Mouse (Mus musculus) heart, embryonic 10.5 days (tissue): Measurements from ENCODE around the gene Slc4a1. TPM values are rescaled to one million over a fixed set of nuclear protein-coding genes. Genes with fewer than 3 reads are reported as not detected.

Experiments
- DNase-seq: peaks from one replicate; pipeline ENCODE4 v3.0.0-alpha.2; 2017; ENCODE audit warnings: low spot score
- H3K27ac ChIP-seq: fragments of 300-500 bp; sonication (generic); 2 replicates; pipeline ENCODE4 v1.5.1; 2016; ENCODE audit warnings: mild to moderate bottlenecking
- H3K27me3 ChIP-seq: fragments of 300-500 bp; sonication (generic); 2 replicates; pipeline ENCODE4 v1.6.1; 2016; ENCODE audit warnings: mild to moderate bottlenecking; ENCODE audit not compliant: poor library complexity, insufficient read depth, severe bottlenecking
- H3K36me3 ChIP-seq: fragments of 300-500 bp; sonication (generic); 2 replicates; pipeline ENCODE4 v1.6.1; 2016; ENCODE audit warnings: mild to moderate bottlenecking, moderate library complexity
- H3K4me1 ChIP-seq: fragments of 300-500 bp; sonication (generic); 2 replicates; pipeline ENCODE4 v1.6.1; 2016; ENCODE audit warnings: mild to moderate bottlenecking
- H3K4me3 ChIP-seq: fragments of 300-500 bp; sonication (generic); 2 replicates; pipeline ENCODE4 v1.5.1; 2016; ENCODE audit warnings: mild to moderate bottlenecking, moderate library complexity
- H3K9me3 ChIP-seq: fragments of 300-500 bp; sonication (generic); 2 replicates; pipeline ENCODE4 v1.6.1; 2016; ENCODE audit warnings: mild to moderate bottlenecking, moderate library complexity
- WGBS: fragments of 180-500 bp; shearing (Covaris S2); methylation state at CpG from one replicate; pipeline ENCODE4 v1.1.7; 2016; 5-methylcytosine and 5-hydroxymethylcytosine counted together
- polyA plus RNA-seq: library from polyadenylated mRNA; unstranded; fragments of >200 nt; fragmentation: Nextera tagmentation; extraction: Ambion mirVana; gene quantifications from 2 replicates; pipeline ENCODE4 v1.2.1, GENCODE M21; 2016

The Slc4a1 gene
- polyA plus RNA-seq, 1 experiment from 2014 or later: 88.9 TPM

- no peak for DNase-seq
- H3K27ac ChIP-seq: no peak overlapping the region
- peaks cover 17% of the 10 kb centered on the region for H3K4me1 ChIP-seq
- H3K27me3 ChIP-seq: 0 out of 2 replicates have a peak, but pooled peaks cover 2% of the 10 kb centered on the region
- no peaks in the 10 kb centered on the region; the same call in 1 of the 2 replicates for H3K36me3 ChIP-seq
- H3K9me3 ChIP-seq: peaks cover 3% of the 10 kb centered on the region; the same call in 1 of the 2 replicates
- no peak overlapping the region for H3K4me3 ChIP-seq
- WGBS: 82% methylated on average over 5 of the region's 5 CpGs
These were observed 14.1 kb upstream of the Slc4a1 start for GRCm38 (mm10) chr11:102380091-102380490.

- Histone ChIP-seq H3K36me3 (no peaks in the 10 kb centered on the region; the same call in 1 of the 2 replicates), H3K4me1 (peaks cover 31% of the 10 kb centered on the region), H3K4me3 (no peak overlapping the region), H3K9me3 (peaks cover 3% of the 10 kb centered on the region; the same call in 1 of the 2 replicates), H3K27me3 (peaks cover 24% of the 10 kb centered on the region), H3K27ac (no peak overlapping the region)
- WGBS: 57% methylated on average over 12 of the region's 12 CpGs
- peak; percentile 75 for DNase-seq
These were observed 11.2 kb upstream of the Slc4a1 start for GRCm38 (mm10) chr11:102377186-102377585.

DNA sequence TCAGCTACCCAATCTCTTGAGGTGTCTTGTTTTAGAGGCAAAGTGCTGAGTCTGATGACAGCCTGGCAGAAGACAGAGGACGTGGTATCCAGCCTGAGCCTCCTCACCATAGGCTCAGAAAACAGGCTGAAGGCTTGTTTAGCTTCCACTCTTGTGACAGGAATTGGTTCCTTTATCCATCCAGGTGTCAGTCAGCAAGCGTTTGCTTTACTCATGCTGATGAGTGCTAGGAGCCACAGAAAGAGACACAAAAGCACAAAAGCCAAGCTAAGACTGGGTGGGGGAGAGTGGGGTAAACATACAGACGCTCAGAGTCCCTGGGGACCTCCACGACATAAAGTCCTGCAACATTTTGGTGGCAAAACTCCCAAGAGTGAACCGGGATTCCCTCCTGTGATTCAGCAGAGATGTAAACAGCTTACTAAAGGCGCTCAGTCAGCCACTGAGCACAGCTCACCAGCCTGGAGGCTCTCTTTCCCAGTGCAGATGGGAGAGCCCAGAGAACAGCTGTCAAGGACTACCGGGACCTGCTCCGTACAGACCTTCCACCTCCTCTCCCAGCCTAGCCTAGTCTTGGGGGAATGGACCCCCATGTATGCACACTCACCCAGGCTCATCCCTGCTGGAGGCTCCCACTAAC lies 10.3 kb upstream of the Slc4a1 start:
- Histone ChIP-seq H3K36me3 (no peaks in the 10 kb centered on the region; the same call in 1 of the 2 replicates), H3K27ac (peak overlapping the region; percentile 83), H3K4me1 (peaks cover 31% of the 10 kb centered on the region), H3K4me3 (peak overlapping the region; percentile 54), H3K27me3 (peaks cover 24% of the 10 kb centered on the region), H3K9me3 (peaks cover 3% of the 10 kb centered on the region; the same call in 1 of the 2 replicates)
- 15% methylated on average over 8 of the region's 8 CpGs for WGBS
- DNase-seq: peak; percentile 74

- 3% methylated on average over 23 of the region's 23 CpGs for WGBS
- Histone ChIP-seq H3K9me3 (peaks cover 3% of the 10 kb centered on the region; the same call in 1 of the 2 replicates), H3K4me3 (peak overlapping the region; percentile 54), H3K4me1 (peaks cover 31% of the 10 kb centered on the region), H3K27ac (peak overlapping the region; percentile 83), H3K36me3 (no peaks in the 10 kb centered on the region; the same call in 1 of the 2 replicates), H3K27me3 (peaks cover 24% of the 10 kb centered on the region)
- DNase-seq: peak; percentile 96
These were observed 9.5 kb upstream of the Slc4a1 start for GRCm38 (mm10) chr11:102375196-102376173.

DNA sequence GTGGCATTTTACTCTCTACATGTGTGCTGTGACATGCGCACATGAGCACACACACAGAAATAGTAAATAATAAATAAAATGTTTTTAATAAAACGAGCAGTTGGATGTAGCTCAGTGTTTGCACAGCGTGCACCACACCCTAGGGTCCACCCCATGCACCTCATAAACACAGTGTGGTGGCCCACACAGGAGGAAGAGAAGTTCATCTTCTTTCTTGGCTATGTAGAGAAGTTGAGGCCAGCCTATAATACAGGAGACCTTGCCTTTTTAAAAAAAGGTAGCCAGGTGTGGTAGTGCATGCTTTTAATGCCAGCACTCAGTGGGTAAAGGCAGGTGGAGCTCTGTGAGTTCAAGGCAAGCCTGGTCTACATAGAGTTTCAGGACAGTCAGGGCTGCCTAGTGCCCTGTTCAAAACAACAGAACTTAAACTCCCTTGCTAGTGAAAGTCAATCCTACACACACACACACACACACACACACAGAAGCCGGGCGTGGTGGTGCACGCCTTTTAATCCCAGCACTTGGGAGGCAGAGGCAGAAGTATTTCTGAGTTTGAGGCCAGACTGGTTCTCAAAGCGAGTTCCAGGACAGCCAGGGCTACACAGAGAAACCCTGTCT lies 8.2 kb upstream of the Slc4a1 start:
- H3K36me3 ChIP-seq: no peaks in the 10 kb centered on the region; the same call in 1 of the 2 replicates
- H3K9me3 ChIP-seq: peaks cover 3% of the 10 kb centered on the region; the same call in 1 of the 2 replicates
- H3K4me3 ChIP-seq: no peak overlapping the region
- peaks cover 24% of the 10 kb centered on the region for H3K27me3 ChIP-seq
- peak; percentile 71 for DNase-seq
- peaks cover 38% of the 10 kb centered on the region for H3K4me1 ChIP-seq
- H3K27ac ChIP-seq: peak overlapping the region; percentile 75; the same call in 1 of the 2 replicates
- WGBS: 72% methylated on average over 7 of the region's 7 CpGs

- Histone ChIP-seq H3K36me3 (no peaks in the 10 kb centered on the region), H3K4me3 (peak overlapping the region; percentile 10; the same call in 1 of the 2 replicates), H3K27ac (peak overlapping the region; percentile 75), H3K9me3 (no peaks in the 10 kb centered on the region), H3K27me3 (peaks cover 28% of the 10 kb centered on the region), H3K4me1 (peaks cover 40% of the 10 kb centered on the region)
- 20% methylated on average over 2 of the region's 2 CpGs for WGBS
- DNase-seq: peak; percentile 63
These were observed 7.6 kb upstream of the Slc4a1 start for GRCm38 (mm10) chr11:102373646-102374045.

- Histone ChIP-seq H3K4me3 (peak overlapping the region; percentile 10), H3K36me3 (no peaks in the 10 kb centered on the region), H3K4me1 (peaks cover 40% of the 10 kb centered on the region), H3K27me3 (peaks cover 28% of the 10 kb centered on the region), H3K9me3 (no peaks in the 10 kb centered on the region), H3K27ac (peak overlapping the region; percentile 75)
- DNase-seq: peak; percentile 92
- 25% methylated on average over 14 of the region's 14 CpGs for WGBS
These were observed 6.9 kb upstream of the Slc4a1 start for GRCm38 (mm10) chr11:102372936-102373335.

DNA sequence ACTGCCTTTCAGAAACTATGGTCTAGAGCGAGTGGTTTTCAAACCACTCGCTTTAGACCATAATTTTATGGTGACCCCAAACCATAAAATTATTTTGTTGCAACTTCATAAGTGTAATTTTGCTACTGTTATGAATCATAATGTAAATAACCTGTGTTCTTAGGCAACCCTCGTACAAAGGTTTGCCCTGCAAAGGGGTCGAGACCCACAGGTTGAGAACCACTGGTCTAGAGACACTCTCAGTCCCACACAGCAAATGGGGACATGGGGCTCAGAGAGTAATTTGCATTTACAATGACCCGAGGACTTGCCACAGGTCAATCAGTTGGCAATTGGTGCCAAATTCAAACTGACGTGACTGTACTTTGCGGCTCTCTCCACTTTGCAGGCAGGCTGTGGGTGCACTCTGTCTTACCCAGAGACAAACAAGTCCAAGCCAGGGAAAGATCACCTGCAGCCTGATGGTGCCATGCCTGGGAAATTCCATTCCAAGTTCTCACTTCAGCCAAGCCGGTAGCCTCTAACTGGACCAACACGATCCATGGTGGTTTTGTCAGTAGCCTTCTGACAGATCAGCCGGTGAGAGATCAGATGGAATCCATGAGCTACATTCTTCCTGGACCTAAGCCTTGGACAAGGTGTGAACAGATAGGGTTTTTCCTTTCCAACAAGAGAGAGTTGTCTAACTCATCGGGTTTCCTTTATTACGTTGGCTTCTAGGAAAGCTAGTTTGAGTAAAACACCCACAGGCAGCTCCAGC lies 6.1 kb upstream of the Slc4a1 start:
- WGBS: 78% methylated on average over 12 of the region's 12 CpGs
- peaks cover 28% of the 10 kb centered on the region for H3K27me3 ChIP-seq
- no peaks in the 10 kb centered on the region for H3K9me3 ChIP-seq
- H3K4me1 ChIP-seq: peaks cover 40% of the 10 kb centered on the region
- no peaks in the 10 kb centered on the region for H3K36me3 ChIP-seq
- DNase-seq: peak; percentile 71
- H3K4me3 ChIP-seq: no peak overlapping the region
- H3K27ac ChIP-seq: peak overlapping the region; percentile 75

GRCm38 (mm10) chr11:102370285-102370684 lies 4.3 kb upstream of the Slc4a1 start:
- Histone ChIP-seq H3K4me3 (no peak overlapping the region), H3K9me3 (no peaks in the 10 kb centered on the region), H3K27ac (peak overlapping the region; percentile 65; the same call in 1 of the 2 replicates), H3K36me3 (no peaks in the 10 kb centered on the region), H3K27me3 (peaks cover 28% of the 10 kb centered on the region), H3K4me1 (peaks cover 30% of the 10 kb centered on the region)
- DNase-seq: peak; percentile 68
- 46% methylated on average over 7 of the region's 7 CpGs for WGBS

- peaks cover 24% of the 10 kb centered on the region for H3K4me1 ChIP-seq
- H3K27ac ChIP-seq: peak overlapping the region; percentile 65; the same call in 1 of the 2 replicates
- H3K27me3 ChIP-seq: peaks cover 29% of the 10 kb centered on the region
- 83% methylated on average over 4 of the region's 4 CpGs for WGBS
- H3K4me3 ChIP-seq: no peak overlapping the region
- H3K9me3 ChIP-seq: no peaks in the 10 kb centered on the region
- DNase-seq: no peak
- H3K36me3 ChIP-seq: no peaks in the 10 kb centered on the region
These were observed 3.3 kb upstream of the Slc4a1 start for GRCm38 (mm10) chr11:102369263-102369662.

- no peaks in the 10 kb centered on the region for H3K36me3 ChIP-seq
- no peaks in the 10 kb centered on the region for H3K9me3 ChIP-seq
- no peak overlapping the region for H3K4me3 ChIP-seq
- peaks cover 24% of the 10 kb centered on the region; the same call in 1 of the 2 replicates for H3K27me3 ChIP-seq
- H3K27ac ChIP-seq: peak overlapping the region; percentile 22; the same call in 1 of the 2 replicates
- WGBS: 73% methylated on average over 5 of the region's 5 CpGs
- peaks cover 25% of the 10 kb centered on the region for H3K4me1 ChIP-seq
- DNase-seq: no peak
These were observed 2.3 kb upstream of the Slc4a1 start for GRCm38 (mm10) chr11:102368347-102368746.
